8 mouse cellular contexts compared by ENCODE assay signal in the genomic region with DNA sequence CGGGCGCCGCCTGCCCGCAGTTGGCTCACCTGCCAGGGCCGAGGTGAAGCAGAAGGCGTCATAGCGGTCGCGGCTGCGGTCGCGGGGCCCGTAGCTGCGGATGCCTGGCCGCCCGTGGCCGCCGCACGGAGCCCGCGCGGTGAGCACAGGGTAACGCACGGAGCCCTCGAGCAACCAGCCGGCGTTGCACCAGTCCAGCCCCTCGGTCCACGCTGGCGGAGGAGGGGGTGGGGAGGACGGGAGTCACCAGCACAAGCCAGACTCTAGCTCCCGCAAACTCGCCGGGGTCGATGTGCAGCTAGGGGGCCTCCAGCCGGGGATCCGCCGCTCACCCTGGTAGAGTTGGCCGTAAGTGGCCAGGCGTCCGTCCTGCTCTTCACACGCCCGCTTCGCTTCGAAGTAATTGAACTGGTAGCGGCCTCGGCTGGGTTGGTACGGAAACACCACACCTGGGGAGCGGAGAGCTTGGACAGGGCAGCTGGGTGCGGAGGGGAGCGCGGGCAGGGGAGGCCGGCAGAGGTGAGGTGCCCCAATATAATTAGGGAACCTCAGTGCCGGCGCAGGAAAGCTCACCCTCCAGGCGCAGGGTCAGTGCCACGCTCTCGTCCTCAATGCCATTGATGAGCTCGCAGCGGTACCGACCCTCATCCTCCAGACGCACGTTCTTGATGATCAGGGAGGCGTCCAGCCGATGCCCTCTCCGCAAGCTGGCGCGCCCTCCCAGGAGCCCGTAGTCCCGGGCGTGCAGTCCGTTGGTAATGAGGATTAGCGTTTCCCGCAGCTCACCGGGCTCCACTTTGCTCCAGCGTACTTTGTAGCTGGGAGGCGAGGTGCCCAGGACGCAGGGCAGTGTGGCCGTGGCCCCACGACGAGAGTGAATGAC. TPM values are rescaled to one million over a fixed set of nuclear protein-coding genes. Genes with fewer than 3 reads are reported as not detected.
DNase-seq lines count a peak whose midpoint lies in the region; ATAC-seq and TF ChIP-seq lines count a peak whose summit lies in the region.

No protein-coding gene starts in this region.

- no peaks in the 10 kb centered on the region for H3K36me3 ChIP-seq in heart, embryonic 10.5 days
- H3K36me3 ChIP-seq in embryonic facial prominence, embryonic 10.5 days (replicated peaks): no peaks in the 10 kb centered on the region
- no peaks in the 10 kb centered on the region for H3K36me3 ChIP-seq in hindbrain, postnatal 0 days (ENCODE audit: insufficient read depth, low read length)
- no peaks in the 10 kb centered on the region for H3K36me3 ChIP-seq in midbrain, embryonic 13.5 days

- ATAC-seq in hindbrain, postnatal 0 days: peak; percentile 76
- ATAC-seq in midbrain, embryonic 13.5 days: peak; percentile 82

- intact Hi-C loops in heart, postnatal 14 days (cut with DNase I): no loop called here

- 0 out of 2 replicates have a peak overlapping the region, but pooled peaks have one; percentile 36 for H3K27ac ChIP-seq in heart, embryonic 10.5 days
- 0 out of 2 replicates have a peak overlapping the region, but pooled peaks have one; percentile 14 for H3K27ac ChIP-seq in embryonic facial prominence, embryonic 10.5 days (replicated peaks)
- no peak overlapping the region for H3K27ac ChIP-seq in hindbrain, postnatal 0 days
- H3K27ac ChIP-seq in midbrain, embryonic 13.5 days: no peak overlapping the region

- H3K9me3 ChIP-seq in heart, embryonic 10.5 days: no peaks in the 10 kb centered on the region
- 0 out of 2 replicates have a peak, but pooled peaks cover 5% of the 10 kb centered on the region for H3K9me3 ChIP-seq in embryonic facial prominence, embryonic 10.5 days
- no peaks in the 10 kb centered on the region for H3K9me3 ChIP-seq in hindbrain, postnatal 0 days (ENCODE audit: low read length)
- H3K9me3 ChIP-seq in midbrain, embryonic 13.5 days: peaks cover 9% of the 10 kb centered on the region; the same call in 1 of the 2 replicates

- H3K27me3 ChIP-seq in heart, embryonic 10.5 days (ENCODE audit: insufficient read depth, poor library complexity, severe bottlenecking): peaks cover 83% of the 10 kb centered on the region
- peaks cover 88% of the 10 kb centered on the region for H3K27me3 ChIP-seq in embryonic facial prominence, embryonic 10.5 days (replicated peaks; ENCODE audit: low read depth, poor library complexity, severe bottlenecking)
- peaks cover 33% of the 10 kb centered on the region for H3K27me3 ChIP-seq in hindbrain, postnatal 0 days (ENCODE audit: insufficient read depth, low read length)
- peaks cover 82% of the 10 kb centered on the region for H3K27me3 ChIP-seq in midbrain, embryonic 13.5 days

- H3K4me3 ChIP-seq in heart, embryonic 10.5 days: peak overlapping the region; percentile 62
- peak overlapping the region; percentile 72 for H3K4me3 ChIP-seq in embryonic facial prominence, embryonic 10.5 days
- H3K4me3 ChIP-seq in hindbrain, postnatal 0 days (ENCODE audit: low read length): peak overlapping the region; percentile 52
- H3K4me3 ChIP-seq in midbrain, embryonic 13.5 days (replicated peaks): peak overlapping the region; percentile 57

- peak overlapping the region; percentile 46 for H3K9ac ChIP-seq in hindbrain, postnatal 0 days (replicated peaks; ENCODE audit: low read length)
- peak overlapping the region; percentile 61 for H3K9ac ChIP-seq in midbrain, embryonic 13.5 days (replicated peaks)

- WGBS in heart, embryonic 10.5 days: under 1% methylated on average over 81 of the region's 81 CpGs
- WGBS in embryonic facial prominence, embryonic 10.5 days: under 1% methylated on average over 81 of the region's 81 CpGs
- WGBS in hindbrain, postnatal 0 days: under 1% methylated on average over 81 of the region's 81 CpGs
- under 1% methylated on average over 81 of the region's 81 CpGs for WGBS in midbrain, embryonic 13.5 days

- peaks cover 20% of the 10 kb centered on the region for H3K4me1 ChIP-seq in heart, embryonic 10.5 days
- H3K4me1 ChIP-seq in embryonic facial prominence, embryonic 10.5 days: peaks cover 24% of the 10 kb centered on the region
- peaks cover 6% of the 10 kb centered on the region; the same call in 1 of the 2 replicates for H3K4me1 ChIP-seq in hindbrain, postnatal 0 days (ENCODE audit: insufficient read depth, low read length)
- H3K4me1 ChIP-seq in midbrain, embryonic 13.5 days (replicated peaks): peaks cover 22% of the 10 kb centered on the region

- no peak for DNase-seq in heart, embryonic 10.5 days (ENCODE audit: low spot score)
- DNase-seq in heart, postnatal 14 days: no peak
- peak; percentile 8 for DNase-seq in CD4-positive helper T cell, adult 2 months (ENCODE audit: low read depth, low spot score)
- no peak for DNase-seq in embryonic facial prominence, embryonic 10.5 days (ENCODE audit: low spot score)
- DNase-seq in hindbrain, postnatal 0 days (ENCODE audit: low spot score): peak; percentile 41
- DNase-seq in thymus, postnatal 14 days: no peak
- DNase-seq in thymus, postnatal 25 days: no peak

- TF ChIP-seq CTCF in hindbrain, postnatal 0 days (IDR thresholded peaks at IDR 0.05; ENCODE audit: low read depth): no peak

- H3K4me2 ChIP-seq in hindbrain, postnatal 0 days (ENCODE audit: low read depth, low read length): peak overlapping the region; percentile 85
- peak overlapping the region; percentile 95 for H3K4me2 ChIP-seq in midbrain, embryonic 13.5 days (replicated peaks)

RNA-seq across cellular contexts. Expression of a gene that starts 4.0 kb away (rescaled TPM):
- polyA plus RNA-seq in heart, embryonic 10.5 days (2016; fragmentation: Nextera tagmentation; extraction: Ambion mirVana): 0.07 and 0.08 TPM in 2 replicates
- not detected for total RNA-seq in heart, postnatal 14 days (2021)
- polyA plus RNA-seq in embryonic facial prominence, embryonic 10.5 days (2016; fragmentation: Nextera tagmentation; extraction: Ambion mirVana): not detected in 2 replicates
- total RNA-seq in hindbrain, postnatal 0 days (2014; rRNA removed): 0.47 and 0.50 TPM in 2 replicates
- 1.2 and 1.5 TPM in 2 replicates for polyA plus RNA-seq in hindbrain, postnatal 0 days (2015; fragmentation: Nextera tagmentation; extraction: Ambion mirVana)
- polyA plus RNA-seq in midbrain, embryonic 13.5 days (2015; fragmentation: Nextera tagmentation; extraction: Ambion mirVana): 0.14 and 0.55 TPM in 2 replicates

RNA-seq across cellular contexts. Expression of a gene that starts 19.5 kb away (rescaled TPM):
- 28.5 and 47.0 TPM in 2 replicates for polyA plus RNA-seq in heart, embryonic 10.5 days (2016; fragmentation: Nextera tagmentation; extraction: Ambion mirVana)
- total RNA-seq in heart, postnatal 14 days (2021): 1 to 10 TPM; 6.6 to 9.0 TPM
- 52.2 and 52.4 TPM in 2 replicates for polyA plus RNA-seq in embryonic facial prominence, embryonic 10.5 days (2016; fragmentation: Nextera tagmentation; extraction: Ambion mirVana)
- 6.3 and 9.0 TPM in 2 replicates for total RNA-seq in hindbrain, postnatal 0 days (2014; rRNA removed)
- 31.7 and 33.5 TPM in 2 replicates for polyA plus RNA-seq in hindbrain, postnatal 0 days (2015; fragmentation: Nextera tagmentation; extraction: Ambion mirVana)
- polyA plus RNA-seq in midbrain, embryonic 13.5 days (2015; fragmentation: Nextera tagmentation; extraction: Ambion mirVana): 28.1 and 28.3 TPM in 2 replicates

RNA-seq across cellular contexts. Expression of a gene that starts 23.4 kb away (rescaled TPM):
- polyA plus RNA-seq in heart, embryonic 10.5 days (2016; fragmentation: Nextera tagmentation; extraction: Ambion mirVana): 0.05 TPM in 1 of 2 replicates, not detected in the other
- under 1 TPM; 0.15 to 0.29 TPM for total RNA-seq in heart, postnatal 14 days (2021)
- 0.32 and 0.41 TPM in 2 replicates for polyA plus RNA-seq in embryonic facial prominence, embryonic 10.5 days (2016; fragmentation: Nextera tagmentation; extraction: Ambion mirVana)
- total RNA-seq in hindbrain, postnatal 0 days (2014; rRNA removed): 318 and 347 TPM in 2 replicates
- polyA plus RNA-seq in hindbrain, postnatal 0 days (2015; fragmentation: Nextera tagmentation; extraction: Ambion mirVana): 229 and 237 TPM in 2 replicates
- 10.1 and 14.0 TPM in 2 replicates for polyA plus RNA-seq in midbrain, embryonic 13.5 days (2015; fragmentation: Nextera tagmentation; extraction: Ambion mirVana)

RNA-seq across cellular contexts. Expression of a gene that starts 34.9 kb away (rescaled TPM):
- polyA plus RNA-seq in heart, embryonic 10.5 days (2016; fragmentation: Nextera tagmentation; extraction: Ambion mirVana): 143 and 148 TPM in 2 replicates
- 10 to 100 TPM; 61.0 to 61.1 TPM for total RNA-seq in heart, postnatal 14 days (2021)
- 126 and 145 TPM in 2 replicates for polyA plus RNA-seq in embryonic facial prominence, embryonic 10.5 days (2016; fragmentation: Nextera tagmentation; extraction: Ambion mirVana)
- total RNA-seq in hindbrain, postnatal 0 days (2014; rRNA removed): 87.7 and 90.0 TPM in 2 replicates
- polyA plus RNA-seq in hindbrain, postnatal 0 days (2015; fragmentation: Nextera tagmentation; extraction: Ambion mirVana): 172 and 174 TPM in 2 replicates
- 154 and 157 TPM in 2 replicates for polyA plus RNA-seq in midbrain, embryonic 13.5 days (2015; fragmentation: Nextera tagmentation; extraction: Ambion mirVana)

RNA-seq across cellular contexts. Expression of a gene that starts 52.6 kb away (rescaled TPM):
- polyA plus RNA-seq in heart, embryonic 10.5 days (2016; fragmentation: Nextera tagmentation; extraction: Ambion mirVana): 25.0 and 28.8 TPM in 2 replicates
- total RNA-seq in heart, postnatal 14 days (2021): 10 to 100 TPM; 32.5 to 39.0 TPM
- 35.3 and 46.2 TPM in 2 replicates for polyA plus RNA-seq in embryonic facial prominence, embryonic 10.5 days (2016; fragmentation: Nextera tagmentation; extraction: Ambion mirVana)
- total RNA-seq in hindbrain, postnatal 0 days (2014; rRNA removed): 37.2 and 40.0 TPM in 2 replicates
- polyA plus RNA-seq in hindbrain, postnatal 0 days (2015; fragmentation: Nextera tagmentation; extraction: Ambion mirVana): 14.9 and 15.7 TPM in 2 replicates
- 61.9 and 77.6 TPM in 2 replicates for polyA plus RNA-seq in midbrain, embryonic 13.5 days (2015; fragmentation: Nextera tagmentation; extraction: Ambion mirVana)

Comparison
In these comparisons a context has a peak if more than half of its experiments do, and no peak if none do; other contexts are left out.
1. DNase-seq: peak in CD4-positive helper T cell, adult 2 months (single experiment) and hindbrain, postnatal 0 days (single experiment); none in heart, embryonic 10.5 days (single experiment), heart, postnatal 14 days (0 of 2), embryonic facial prominence, embryonic 10.5 days (single experiment), thymus, postnatal 14 days (single experiment) and thymus, postnatal 25 days (single experiment).
2. H3K27ac ChIP-seq: peak in heart, embryonic 10.5 days (single experiment) and embryonic facial prominence, embryonic 10.5 days (single experiment); none in hindbrain, postnatal 0 days (single experiment) and midbrain, embryonic 13.5 days (single experiment).
3. RNA of a gene that starts 23.4 kb away (polyA plus RNA-seq): 229 to 237 TPM in hindbrain, postnatal 0 days; 10.1 to 14.0 TPM in midbrain, embryonic 13.5 days, 0.32 to 0.41 TPM in embryonic facial prominence, embryonic 10.5 days and 0.05 TPM in heart, embryonic 10.5 days; every median in the first group is over 10 times any median in the second.
4. Peak in every context shown above with its lines, with median percentiles within 50 percentile points of each other: H3K4me3 ChIP-seq.